Mouse (Mus musculus) embryo, embryonic 10.5 days (tissue): Measurements from ENCODE around the gene Col13a1.

Source experiments
- DNase-seq: peaks from one replicate; pipeline ENCODE4 v3.0.0-alpha.2; 2015; ENCODE audit warnings: low spot score

The Col13a1 gene

GRCm38 (mm10) chr10:61978866-61979340, at the start of gene Col13a1:
TSS of gene Col13a1 (minus strand) at chr10:61979108.
- peak; percentile 78 for DNase-seq

GRCm38 (mm10) chr10:62027699-62028098, 48.8 kb upstream of the Col13a1 start:
- DNase-seq: no peak

- no peak for DNase-seq
These were observed 45.1 kb upstream of the Col13a1 start for GRCm38 (mm10) chr10:62023821-62024551.

GRCm38 (mm10) chr10:62020068-62020620, 41.2 kb upstream of the Col13a1 start:
- DNase-seq: peak; percentile 42

- DNase-seq: no peak
These were observed 40.6 kb upstream of the Col13a1 start for GRCm38 (mm10) chr10:62019386-62020067.

GRCm38 (mm10) chr10:62016947-62017346, 38.0 kb upstream of the Col13a1 start:
- peak; percentile 59 for DNase-seq

GRCm38 (mm10) chr10:62013190-62013589, 34.3 kb upstream of the Col13a1 start:
- DNase-seq: no peak

GRCm38 (mm10) chr10:62012371-62012770, 33.5 kb upstream of the Col13a1 start:
- DNase-seq: no peak

GRCm38 (mm10) chr10:62009981-62010500, 31.1 kb upstream of the Col13a1 start:
- no peak for DNase-seq

- no peak for DNase-seq
These were observed 29.1 kb upstream of the Col13a1 start for GRCm38 (mm10) chr10:62007958-62008357.

GRCm38 (mm10) chr10:62006371-62006770, 27.5 kb upstream of the Col13a1 start:
- no peak for DNase-seq

GRCm38 (mm10) chr10:62000216-62000615, 21.3 kb upstream of the Col13a1 start:
- no peak for DNase-seq

- DNase-seq: no peak
These were observed 20.9 kb upstream of the Col13a1 start for GRCm38 (mm10) chr10:61999766-62000165.

- DNase-seq: no peak
These were observed 12.8 kb upstream of the Col13a1 start for GRCm38 (mm10) chr10:61991481-61992424.

GRCm38 (mm10) chr10:61980424-61980823, 1.5 kb upstream of the Col13a1 start:
- peak; percentile 96 for DNase-seq

GRCm38 (mm10) chr10:61978112-61978865, 619 bp downstream of the Col13a1 start:
- peak; percentile 62 for DNase-seq

GRCm38 (mm10) chr10:61977392-61978096, 1.4 kb downstream of the Col13a1 start:
- peak; percentile 28 for DNase-seq

- peak; percentile 55 for DNase-seq
These were observed 1.9 kb downstream of the Col13a1 start for GRCm38 (mm10) chr10:61976987-61977386.

- DNase-seq: no peak
These were observed 4.3 kb downstream of the Col13a1 start for GRCm38 (mm10) chr10:61974581-61974980.

GRCm38 (mm10) chr10:61972041-61972440, 6.9 kb downstream of the Col13a1 start:
- DNase-seq: no peak
